ENCODE assay signal across 26 mouse cellular contexts in the genomic region with DNA sequence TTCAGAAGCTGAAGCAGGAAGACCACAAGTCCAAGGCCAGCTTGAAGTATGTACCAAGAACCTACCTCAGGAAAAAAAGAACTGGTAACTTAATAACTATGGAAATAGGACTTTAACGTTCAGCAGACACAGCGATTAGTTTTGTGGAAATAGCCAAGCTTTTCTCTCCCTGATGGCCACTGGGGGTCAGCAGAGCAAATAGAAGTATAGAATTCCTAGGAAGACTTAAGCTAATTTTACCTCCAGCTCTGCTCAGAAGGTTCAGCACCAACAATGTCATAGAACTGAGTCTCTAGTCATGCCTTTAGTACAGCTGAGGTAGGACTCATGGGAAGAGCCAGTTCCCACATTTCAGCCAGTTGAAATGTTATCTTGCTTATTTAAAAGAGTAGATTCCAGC. TPM values are rescaled to one million over a fixed set of nuclear protein-coding genes. Genes with fewer than 3 reads are reported as not detected.
DNase-seq lines count a peak whose midpoint lies in the region; ATAC-seq and TF ChIP-seq lines count a peak whose summit lies in the region.
"Had no signal": no experiment of that assay in that cellular context is flagged by ENCODE, and none has a peak within 500 bp of the region (broad histone marks: within the 10 kb centered on the region; RNA-seq: fewer than 3 reads in every experiment).

No protein-coding gene starts in this region.

- H3K4me2 ChIP-seq in kidney, embryonic 15.5 days: no peak overlapping the region
- H3K4me2 ChIP-seq in midbrain, postnatal 0 days (ENCODE audit: low read depth, low read length, poor library complexity, severe bottlenecking): no peak overlapping the region
- H3K4me2 ChIP-seq in midbrain, embryonic 15.5 days: no peak overlapping the region
- H3K4me2 ChIP-seq in stomach, postnatal 0 days (replicated peaks; ENCODE audit: low read depth): no peak overlapping the region
- H3K4me2 ChIP-seq: forebrain, embryonic 13.5 days; hindbrain, embryonic 12.5 days; liver, embryonic 11.5 days; midbrain, embryonic 12.5 days; stomach, embryonic 15.5 days had no signal

- peaks cover 17% of the 10 kb centered on the region for H3K36me3 ChIP-seq in kidney, embryonic 15.5 days
- H3K36me3 ChIP-seq in midbrain, postnatal 0 days (ENCODE audit: insufficient read depth, low read length): 0 out of 2 replicates have a peak, but pooled peaks cover 3% of the 10 kb centered on the region
- no peaks in the 10 kb centered on the region for H3K36me3 ChIP-seq in midbrain, embryonic 15.5 days (replicated peaks)
- no peaks in the 10 kb centered on the region for H3K36me3 ChIP-seq in stomach, postnatal 0 days (ENCODE audit: control insufficient read depth, insufficient read depth, low read length)
- H3K36me3 ChIP-seq in embryonic facial prominence, embryonic 10.5 days (replicated peaks): peaks cover 20% of the 10 kb centered on the region
- H3K36me3 ChIP-seq: stomach, embryonic 15.5 days had no signal

- peak; percentile 34; the same call in 1 of the 2 replicates for TF ChIP-seq CTCF in gastrocnemius, adult 2 months (IDR thresholded peaks at IDR 0.05)
- TF ChIP-seq CTCF in midbrain, postnatal 0 days (IDR thresholded peaks at IDR 0.05): peak; percentile 62
- TF ChIP-seq CTCF in stomach, postnatal 0 days (IDR thresholded peaks at IDR 0.05; ENCODE audit: low read depth): peak; percentile 45

- 71% methylated on average over 2 of the region's 2 CpGs for WGBS in kidney, embryonic 15.5 days
- 57% methylated on average over 2 of the region's 2 CpGs for WGBS in midbrain, postnatal 0 days
- WGBS in midbrain, embryonic 15.5 days: 67% methylated on average over 2 of the region's 2 CpGs
- WGBS in stomach, postnatal 0 days: 55% methylated on average over 2 of the region's 2 CpGs
- WGBS in embryonic facial prominence, embryonic 10.5 days: 84% methylated on average over 2 of the region's 2 CpGs

- H3K27me3 ChIP-seq in kidney, embryonic 15.5 days: peaks cover 28% of the 10 kb centered on the region; the same call in 1 of the 2 replicates
- H3K27me3 ChIP-seq in midbrain, postnatal 0 days (ENCODE audit: insufficient read depth, low read length): no peaks in the 10 kb centered on the region
- H3K27me3 ChIP-seq in midbrain, embryonic 15.5 days (replicated peaks): peaks cover 8% of the 10 kb centered on the region
- H3K27me3 ChIP-seq in stomach, postnatal 0 days (ENCODE audit: control insufficient read depth, insufficient read depth, low read length): no peaks in the 10 kb centered on the region
- H3K27me3 ChIP-seq in embryonic facial prominence, embryonic 10.5 days (replicated peaks; ENCODE audit: low read depth, poor library complexity, severe bottlenecking): peaks cover 58% of the 10 kb centered on the region
- H3K27me3 ChIP-seq: stomach, embryonic 15.5 days had no signal

- no peak overlapping the region for H3K4me3 ChIP-seq in gastrocnemius, adult 2 months
- no peak overlapping the region for H3K4me3 ChIP-seq in kidney, embryonic 15.5 days (replicated peaks)
- no peak overlapping the region for H3K4me3 ChIP-seq in midbrain, postnatal 0 days (ENCODE audit: low read depth, low read length)
- no peak overlapping the region for H3K4me3 ChIP-seq in midbrain, embryonic 15.5 days
- H3K4me3 ChIP-seq in stomach, postnatal 0 days (ENCODE audit: low read depth, low read length): no peak overlapping the region
- no peak overlapping the region for H3K4me3 ChIP-seq in embryonic facial prominence, embryonic 10.5 days
- H3K4me3 ChIP-seq: forebrain, embryonic 13.5 days; heart, embryonic 10.5 days; hindbrain, embryonic 12.5 days; midbrain, embryonic 12.5 days; stomach, embryonic 15.5 days had no signal

- H3K27ac ChIP-seq in gastrocnemius, adult 2 months: no peak overlapping the region
- no peak overlapping the region for H3K27ac ChIP-seq in kidney, embryonic 15.5 days
- no peak overlapping the region for H3K27ac ChIP-seq in midbrain, postnatal 0 days (ENCODE audit: low read depth, low read length)
- no peak overlapping the region for H3K27ac ChIP-seq in midbrain, embryonic 15.5 days
- H3K27ac ChIP-seq in stomach, postnatal 0 days (replicated peaks): no peak overlapping the region
- no peak overlapping the region for H3K27ac ChIP-seq in embryonic facial prominence, embryonic 10.5 days (replicated peaks)
- H3K27ac ChIP-seq: forebrain, embryonic 13.5 days; heart, embryonic 10.5 days; hindbrain, embryonic 12.5 days; midbrain, embryonic 12.5 days; stomach, embryonic 15.5 days had no signal

- TF ChIP-seq EP300 in stomach, postnatal 0 days (optimal IDR thresholded peaks at IDR 0.05): no peak

- intact Hi-C loops in gastrocnemius, adult 2 months (cut with DNase I): loop anchor here (10.0 kb wide), 1 partner anchor 113 kb away; no protein-coding TSS in a partner anchor

- no peak for ATAC-seq in kidney, embryonic 15.5 days (replicated peaks; ENCODE audit: low FRiP score)
- no peak for ATAC-seq in midbrain, postnatal 0 days (ENCODE audit: low FRiP score)
- no peak for ATAC-seq in midbrain, embryonic 15.5 days (replicated peaks)
- ATAC-seq in stomach, postnatal 0 days (ENCODE audit: low FRiP score, low TSS enrichment): no peak
- ATAC-seq: forebrain, embryonic 13.5 days; intestine, embryonic 16.5 days had no signal

- no peaks in the 10 kb centered on the region for H3K4me1 ChIP-seq in kidney, embryonic 15.5 days
- H3K4me1 ChIP-seq in midbrain, postnatal 0 days (ENCODE audit: insufficient read depth, low read length): no peaks in the 10 kb centered on the region
- peaks cover 10% of the 10 kb centered on the region for H3K4me1 ChIP-seq in midbrain, embryonic 15.5 days
- H3K4me1 ChIP-seq in stomach, postnatal 0 days (replicated peaks; ENCODE audit: control insufficient read depth, insufficient read depth): no peaks in the 10 kb centered on the region
- H3K4me1 ChIP-seq in embryonic facial prominence, embryonic 10.5 days: 0 out of 2 replicates have a peak, but pooled peaks cover 6% of the 10 kb centered on the region
- H3K4me1 ChIP-seq: heart, embryonic 10.5 days; hindbrain, embryonic 12.5 days; stomach, embryonic 15.5 days had no signal

- H3K9me3 ChIP-seq in kidney, embryonic 15.5 days (replicated peaks): no peaks in the 10 kb centered on the region
- no peaks in the 10 kb centered on the region for H3K9me3 ChIP-seq in midbrain, postnatal 0 days (ENCODE audit: low read length)
- H3K9me3 ChIP-seq in midbrain, embryonic 15.5 days: no peaks in the 10 kb centered on the region
- H3K9me3 ChIP-seq in stomach, postnatal 0 days (ENCODE audit: control insufficient read depth, low read length): no peaks in the 10 kb centered on the region
- H3K9me3 ChIP-seq in embryonic facial prominence, embryonic 10.5 days: no peaks in the 10 kb centered on the region
- H3K9me3 ChIP-seq: forebrain, embryonic 13.5 days; G1E; heart, embryonic 10.5 days; hindbrain, embryonic 12.5 days; midbrain, embryonic 12.5 days; stomach, embryonic 15.5 days had no signal

- DNase-seq in gastrocnemius, adult 2 months: no peak
- no peak for DNase-seq in gastrocnemius, adult 8-10 months (ENCODE audit: low spot score in 2 of 2)
- DNase-seq in kidney, postnatal 10 days: peak; percentile 23
- peak; percentile 50 for DNase-seq in midbrain, postnatal 0 days (ENCODE audit: low spot score)
- DNase-seq in stomach, postnatal 0 days (ENCODE audit: low spot score): no peak
- DNase-seq in embryonic facial prominence, embryonic 10.5 days (ENCODE audit: low spot score): no peak
- DNase-seq: cerebellum, adult 11 months; cerebellum, postnatal 36 days; gastrocnemius, postnatal 14 days; lung, postnatal 14 days; right cerebral cortex, adult 18-20 months; spleen, adult 18-20 months had no signal

- no peak overlapping the region for H3K9ac ChIP-seq in kidney, embryonic 15.5 days
- no peak overlapping the region for H3K9ac ChIP-seq in midbrain, postnatal 0 days (replicated peaks; ENCODE audit: low read length, poor library complexity, severe bottlenecking)
- no peak overlapping the region for H3K9ac ChIP-seq in midbrain, embryonic 15.5 days
- no peak overlapping the region for H3K9ac ChIP-seq in stomach, postnatal 0 days (ENCODE audit: low read length)
- H3K9ac ChIP-seq: forebrain, embryonic 13.5 days; hindbrain, embryonic 12.5 days; midbrain, embryonic 12.5 days; stomach, embryonic 15.5 days had no signal

RNA-seq across cellular contexts. Expression of a gene that starts 4.2 kb away (rescaled TPM):
- total RNA-seq in gastrocnemius, adult 2 months (2021): under 1 TPM; 0.15 to 0.22 TPM
- under 1 TPM in 1 of 4 experiments, not detected in 3; 0.07 TPM for total RNA-seq in gastrocnemius, adult 8-10 months (2022)
- 30.3 and 31.2 TPM in 2 replicates for polyA plus RNA-seq in kidney, embryonic 15.5 days (2015; fragmentation: Nextera tagmentation; extraction: Ambion mirVana)
- total RNA-seq in midbrain, postnatal 0 days (2014; rRNA removed): 2.1 and 3.9 TPM in 2 replicates
- 1.3 and 1.6 TPM in 2 replicates for polyA plus RNA-seq in midbrain, postnatal 0 days (2015; fragmentation: Nextera tagmentation; extraction: Ambion mirVana)
- 4.0 and 4.6 TPM in 2 replicates for polyA plus RNA-seq in midbrain, embryonic 15.5 days (2015; fragmentation: Nextera tagmentation; extraction: Ambion mirVana)
- 4.0 and 4.8 TPM in 2 replicates for polyA plus RNA-seq in stomach, postnatal 0 days (2015; fragmentation: Nextera tagmentation; extraction: Ambion mirVana)
- polyA plus RNA-seq in embryonic facial prominence, embryonic 10.5 days (2016; fragmentation: Nextera tagmentation; extraction: Ambion mirVana): 37.0 and 40.2 TPM in 2 replicates

RNA-seq across cellular contexts. Expression of a gene that starts 5.0 kb away (rescaled TPM):
- total RNA-seq in gastrocnemius, adult 2 months (2021): 10 to 100 TPM; 10.6 to 14.5 TPM
- 10 to 100 TPM in 3 of 4 experiments, 1 to 10 TPM in 1; 9.9 to 13.4 (median 11.3) TPM for total RNA-seq in gastrocnemius, adult 8-10 months (2022)
- 101 TPM in 2 replicates for polyA plus RNA-seq in kidney, embryonic 15.5 days (2015; fragmentation: Nextera tagmentation; extraction: Ambion mirVana)
- 25.3 and 27.7 TPM in 2 replicates for total RNA-seq in midbrain, postnatal 0 days (2014; rRNA removed)
- 68.9 and 76.1 TPM in 2 replicates for polyA plus RNA-seq in midbrain, postnatal 0 days (2015; fragmentation: Nextera tagmentation; extraction: Ambion mirVana)
- 94.0 and 98.2 TPM in 2 replicates for polyA plus RNA-seq in midbrain, embryonic 15.5 days (2015; fragmentation: Nextera tagmentation; extraction: Ambion mirVana)
- polyA plus RNA-seq in stomach, postnatal 0 days (2015; fragmentation: Nextera tagmentation; extraction: Ambion mirVana): 80.2 and 81.2 TPM in 2 replicates
- 114 and 117 TPM in 2 replicates for polyA plus RNA-seq in embryonic facial prominence, embryonic 10.5 days (2016; fragmentation: Nextera tagmentation; extraction: Ambion mirVana)

RNA-seq across cellular contexts. Expression of a gene that starts 16.1 kb away (rescaled TPM):
- not detected for total RNA-seq in gastrocnemius, adult 2 months (2021)
- total RNA-seq in gastrocnemius, adult 8-10 months (2022): not detected
- polyA plus RNA-seq in kidney, embryonic 15.5 days (2015; fragmentation: Nextera tagmentation; extraction: Ambion mirVana): not detected in 2 replicates
- not detected in 2 replicates for total RNA-seq in midbrain, postnatal 0 days (2014; rRNA removed)
- polyA plus RNA-seq in midbrain, postnatal 0 days (2015; fragmentation: Nextera tagmentation; extraction: Ambion mirVana): 0.15 and 0.20 TPM in 2 replicates
- not detected in 2 replicates for polyA plus RNA-seq in midbrain, embryonic 15.5 days (2015; fragmentation: Nextera tagmentation; extraction: Ambion mirVana)
- not detected in 2 replicates for polyA plus RNA-seq in stomach, postnatal 0 days (2015; fragmentation: Nextera tagmentation; extraction: Ambion mirVana)
- not detected in 2 replicates for polyA plus RNA-seq in embryonic facial prominence, embryonic 10.5 days (2016; fragmentation: Nextera tagmentation; extraction: Ambion mirVana)
- total RNA-seq: adrenal gland, postnatal 4 days; gastrocnemius, postnatal 14 days; layer of hippocampus, postnatal 14 days had no signal
- polyA plus RNA-seq: embryonic facial prominence, embryonic 14.5 days; forebrain, embryonic 13.5 days; G1E; intestine, embryonic 16.5 days; liver, embryonic 11.5 days; midbrain, embryonic 12.5 days; stomach, embryonic 15.5 days had no signal

RNA-seq across cellular contexts. Expression of a gene that starts 26.7 kb away (rescaled TPM):
- under 1 TPM in 1 of 2 experiments, not detected in 1; 0.06 TPM for total RNA-seq in gastrocnemius, adult 2 months (2021)
- total RNA-seq in gastrocnemius, adult 8-10 months (2022): not detected
- not detected in 2 replicates for polyA plus RNA-seq in kidney, embryonic 15.5 days (2015; fragmentation: Nextera tagmentation; extraction: Ambion mirVana)
- total RNA-seq in midbrain, postnatal 0 days (2014; rRNA removed): 0.11 TPM in 1 of 2 replicates, not detected in the other
- polyA plus RNA-seq in midbrain, postnatal 0 days (2015; fragmentation: Nextera tagmentation; extraction: Ambion mirVana): not detected in 2 replicates
- not detected in 2 replicates for polyA plus RNA-seq in midbrain, embryonic 15.5 days (2015; fragmentation: Nextera tagmentation; extraction: Ambion mirVana)
- 2.9 and 3.0 TPM in 2 replicates for polyA plus RNA-seq in stomach, postnatal 0 days (2015; fragmentation: Nextera tagmentation; extraction: Ambion mirVana)
- not detected in 2 replicates for polyA plus RNA-seq in embryonic facial prominence, embryonic 10.5 days (2016; fragmentation: Nextera tagmentation; extraction: Ambion mirVana)
- total RNA-seq: gastrocnemius, postnatal 14 days; left cerebral cortex, postnatal 36 days had no signal
- polyA plus RNA-seq: forebrain, embryonic 13.5 days; G1E; heart, embryonic 10.5 days; hindbrain, embryonic 12.5 days; liver, embryonic 11.5 days; midbrain, embryonic 12.5 days had no signal

RNA-seq across cellular contexts. Expression of a gene that starts 49.3 kb away (rescaled TPM):
- total RNA-seq in gastrocnemius, adult 2 months (2021): not detected
- total RNA-seq in gastrocnemius, adult 8-10 months (2022): not detected
- polyA plus RNA-seq in kidney, embryonic 15.5 days (2015; fragmentation: Nextera tagmentation; extraction: Ambion mirVana): not detected in 2 replicates
- total RNA-seq in midbrain, postnatal 0 days (2014; rRNA removed): not detected in 2 replicates
- not detected in 2 replicates for polyA plus RNA-seq in midbrain, postnatal 0 days (2015; fragmentation: Nextera tagmentation; extraction: Ambion mirVana)
- polyA plus RNA-seq in midbrain, embryonic 15.5 days (2015; fragmentation: Nextera tagmentation; extraction: Ambion mirVana): not detected in 2 replicates
- polyA plus RNA-seq in stomach, postnatal 0 days (2015; fragmentation: Nextera tagmentation; extraction: Ambion mirVana): not detected in 2 replicates
- polyA plus RNA-seq in embryonic facial prominence, embryonic 10.5 days (2016; fragmentation: Nextera tagmentation; extraction: Ambion mirVana): not detected in 2 replicates
- total RNA-seq: adrenal gland, postnatal 4 days; G1E; gastrocnemius, postnatal 14 days; layer of hippocampus, postnatal 14 days; left cerebral cortex, postnatal 36 days had no signal
- polyA plus RNA-seq: embryonic facial prominence, embryonic 14.5 days; forebrain, embryonic 13.5 days; G1E; heart, embryonic 10.5 days; hindbrain, embryonic 12.5 days; intestine, embryonic 16.5 days; liver, embryonic 11.5 days; midbrain, embryonic 12.5 days; stomach, embryonic 15.5 days had no signal

Comparison
In these comparisons a context has a peak if more than half of its experiments do, and no peak if none do; other contexts are left out.
1. DNase-seq: peak in kidney, postnatal 10 days (single experiment) and midbrain, postnatal 0 days (single experiment); none in gastrocnemius, adult 2 months (single experiment), gastrocnemius, adult 8-10 months (0 of 2), stomach, postnatal 0 days (single experiment) and embryonic facial prominence, embryonic 10.5 days (single experiment).
2. Peak in every context shown above with its lines, with median percentiles within 50 percentile points of each other: CTCF ChIP-seq.